Mouse (Mus musculus) CH12.LX (cell line): ENCODE data around the gene Kbtbd8.

ENCODE experiments used
- HCFC1 ChIP-seq: IDR thresholded peaks from 2 replicates; pipeline ENCODE4 v1.6.1; 2012; ENCODE audit warnings: low read depth, mild to moderate bottlenecking, inconsistent platforms, low read length, improper control_type of control experiment
- NELFE ChIP-seq: IDR thresholded peaks from 2 replicates; pipeline ENCODE4 v1.6.1; 2011; ENCODE audit warnings: low read depth, low read length, improper control_type of control experiment

GRCm38 (mm10) chr6:95069753-95070152, 47.3 kb upstream of the Kbtbd8 start:
- TF ChIP-seq HCFC1 (no peak), NELFE (no peak)
